Mouse (Mus musculus): ENCODE measurements at regions not wholly inside any gene's neighbourhood (a gene's known extent, or its start where the extent isn't known, plus 50 kb on each side); places are given as distances from the start of the nearest gene placed in this dataset.

DNA sequence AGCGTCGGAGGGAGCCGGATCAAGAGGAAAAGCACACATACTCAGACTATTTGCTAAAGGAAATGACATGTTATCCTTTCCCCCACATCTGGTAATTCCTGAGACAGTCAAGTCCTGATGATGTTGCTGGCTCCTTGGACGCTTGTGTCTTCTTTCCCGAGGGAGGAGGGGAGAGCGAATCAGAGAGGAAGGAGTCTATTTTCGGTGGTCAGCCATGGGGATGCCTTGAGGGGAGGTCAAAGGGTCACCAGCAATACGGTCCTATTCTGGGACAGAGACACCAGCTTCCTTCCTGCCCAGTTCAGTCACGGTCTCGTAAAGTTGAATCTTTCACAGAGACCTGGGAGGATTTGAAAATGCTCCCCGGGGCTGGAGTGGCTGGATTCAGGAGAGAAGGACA is 62.1 kb upstream of the Ahctf1 start:
- TF ChIP-seq MAFK (IDR thresholded peaks at IDR 0.05; ENCODE audit: insufficient replicate concordance, low read length) (no peak), CHD1 (IDR thresholded peaks at IDR 0.05; ENCODE audit: low read depth, low read length) (no peak), USF1 (IDR thresholded peaks at IDR 0.05; ENCODE audit: low read depth, low read length) (no peak), POLR2A (IDR thresholded peaks at IDR 0.05; ENCODE audit: low read depth, low read length) (no peak)
